Mouse (Mus musculus) myocyte (in vitro differentiated cells): ENCODE measurements around the gene Adgrb3.

Experiments
- CEBPB ChIP-seq: IDR thresholded peaks from 2 replicates; pipeline ENCODE4 v1.6.1; 2011; ENCODE audit warnings: mild to moderate bottlenecking, moderate library complexity; ENCODE audit not compliant: poor library complexity, insufficient read depth, severe bottlenecking
- E2F4 ChIP-seq: IDR thresholded peaks from one replicate; pipeline ENCODE4 v1.6.1; 2011; ENCODE audit warnings: mild to moderate bottlenecking, control low read depth, moderate library complexity; ENCODE audit not compliant: insufficient read depth
- MAX ChIP-seq: IDR thresholded peaks from one replicate; pipeline ENCODE4 v1.6.1; 2011; ENCODE audit warnings: low read depth, mild to moderate bottlenecking, control low read depth
- MYOD1 ChIP-seq, 3 experiments: IDR thresholded peaks; one replicate each; pipeline ENCODE4 v1.6.1; 2011; ENCODE audit warnings: control low read depth in 2 of 3, low read depth in 2 of 3, mild to moderate bottlenecking in 2 of 3, moderate library complexity in 1 of 3; ENCODE audit not compliant: insufficient read length in 2 of 3, control insufficient read depth in 1 of 3
- POLR2A ChIP-seq: IDR thresholded peaks from one replicate; pipeline ENCODE4 v1.6.1; 2011; ENCODE audit warnings: low read depth, mild to moderate bottlenecking, control low read depth, moderate library complexity; ENCODE audit not compliant: insufficient read length
- POLR2AphosphoS2 ChIP-seq: IDR thresholded peaks from one replicate; pipeline ENCODE4 v1.6.1; 2011; ENCODE audit warnings: low read depth, control low read depth; ENCODE audit not compliant: insufficient read length
- REST ChIP-seq: IDR thresholded peaks from one replicate; pipeline ENCODE4 v1.6.1; 2011; ENCODE audit warnings: mild to moderate bottlenecking, control low read depth, moderate library complexity; ENCODE audit not compliant: insufficient read depth, insufficient read length
- TCF12 ChIP-seq: IDR thresholded peaks from one replicate; pipeline ENCODE4 v1.6.1; 2011; ENCODE audit warnings: mild to moderate bottlenecking, control low read depth; ENCODE audit not compliant: poor library complexity, insufficient read depth, severe bottlenecking
- TCF3 ChIP-seq: IDR thresholded peaks from one replicate; pipeline ENCODE4 v1.6.1; 2011; ENCODE audit warnings: low read depth, control low read depth; ENCODE audit not compliant: insufficient read length

GRCm38 (mm10) chr1:25854451-25854978 lies 25.0 kb upstream of the Adgrb3 start:
- TF ChIP-seq POLR2AphosphoS2 (no peak), TCF3 (no peak), TCF12 (no peak), POLR2A (no peak), MAX (no peak), REST (no peak), CEBPB (no peak), E2F4 (no peak), MYOD1 (IDR thresholded peaks at IDR 0.05; ENCODE audit: control insufficient read depth in 1 of 3, insufficient read length in 2 of 3, low read depth in 2 of 3) (no peak)
